Mouse (Mus musculus) midbrain, embryonic 11.5 days (tissue): Measurements from ENCODE around the gene Yrdc. TPM values are rescaled to one million over a fixed set of nuclear protein-coding genes. Genes with fewer than 3 reads are reported as not detected.

Experiments used
- ATAC-seq: fragments of 200-750 bp; cut with Nextera tagmentation; 2 replicates; pipeline ENCODE4 v1.8.0; 2017; ENCODE audit warnings: moderate TSS enrichment, moderate library complexity; ENCODE audit not compliant: low FRiP score
- DNase-seq: peaks from one replicate; pipeline ENCODE4 v3.0.0; 2015; ENCODE audit warnings: low spot score; ENCODE audit errors: missing footprints
- H3K27ac ChIP-seq: fragments of 300-500 bp; sonication (generic); 2 replicates; pipeline ENCODE4 v1.5.1; 2014; ENCODE audit warnings: low read depth, low read length
- H3K27me3 ChIP-seq: fragments of 300-500 bp; sonication (generic); 2 replicates; pipeline ENCODE4 v1.6.1; 2014; ENCODE audit warnings: mild to moderate bottlenecking, low read length, moderate library complexity, mixed read lengths; ENCODE audit not compliant: control insufficient read depth, insufficient read depth
- H3K36me3 ChIP-seq: fragments of 300-500 bp; sonication (generic); 2 replicates; pipeline ENCODE4 v1.6.1; 2014; ENCODE audit warnings: mild to moderate bottlenecking, low read length, moderate library complexity, mixed read lengths; ENCODE audit not compliant: control insufficient read depth, insufficient read depth
- H3K4me1 ChIP-seq: fragments of 300-500 bp; sonication (generic); 2 replicates; pipeline ENCODE4 v1.6.1; 2014; ENCODE audit warnings: low read length; ENCODE audit not compliant: control insufficient read depth, insufficient read depth
- H3K4me2 ChIP-seq: fragments of 300-500 bp; sonication (generic); 2 replicates; pipeline ENCODE4 v1.6.1; 2014; ENCODE audit warnings: mild to moderate bottlenecking, moderate library complexity
- H3K4me3 ChIP-seq: fragments of 300-500 bp; sonication (generic); 2 replicates; pipeline ENCODE4 v1.5.1; 2014; ENCODE audit warnings: low read depth, low read length
- H3K9ac ChIP-seq: fragments of 300-500 bp; sonication (generic); 2 replicates; pipeline ENCODE4 v1.6.1; 2014; ENCODE audit warnings: low read length
- H3K9me3 ChIP-seq: fragments of 300-500 bp; sonication (generic); 2 replicates; pipeline ENCODE4 v1.6.1; 2016; ENCODE audit warnings: low read length; ENCODE audit not compliant: control insufficient read depth
- WGBS: fragments of 180-500 bp; shearing (Covaris S2); extraction: QIAGEN DNeasy Blood & Tissue Kit; methylation state at CpG from one replicate; pipeline ENCODE4 v1.1.7; 2014; 5-methylcytosine and 5-hydroxymethylcytosine counted together
- polyA plus RNA-seq: library from polyadenylated mRNA; unstranded; fragments of >200 nt; fragmentation: Nextera tagmentation; extraction: Ambion mirVana; gene quantifications from 2 replicates; pipeline ENCODE4 v1.2.1, GENCODE M21; 2014

Gene Yrdc
- polyA plus RNA-seq, 1 experiment from 2014 or later, result 47.9 TPM

GRCm38 (mm10) chr4:124894508-124895428, 44.3 kb downstream of the Yrdc start:
- peak overlapping the region; percentile 48 for H3K4me3 ChIP-seq
- WGBS, result 1% methylated on average over 83 of the region's 83 CpGs
- ATAC-seq (peak; percentile 65), DNase-seq (peak; percentile 92)
- H3K4me2 ChIP-seq, result peak overlapping the region; percentile 79
- H3K4me1 ChIP-seq, result peaks cover 35% of the 10 kb centered on the region
- H3K36me3 ChIP-seq, result no peaks in the 10 kb centered on the region
- H3K27ac ChIP-seq, result no peak overlapping the region
- no peaks in the 10 kb centered on the region for H3K9me3 ChIP-seq
- peak overlapping the region; percentile 55 for H3K9ac ChIP-seq
- H3K27me3 ChIP-seq, result peaks cover 31% of the 10 kb centered on the region

GRCm38 (mm10) chr4:124898428-124898827, 47.9 kb downstream of the Yrdc start:
- peak overlapping the region; percentile 72 for H3K27ac ChIP-seq
- no peaks in the 10 kb centered on the region for H3K9me3 ChIP-seq
- no peak overlapping the region for H3K9ac ChIP-seq

GRCm38 (mm10) chr4:124899906-124900305, 49.4 kb downstream of the Yrdc start:
- Histone ChIP-seq H3K4me1 (peaks cover 37% of the 10 kb centered on the region), H3K4me2 (no peak overlapping the region), H3K9me3 (no peaks in the 10 kb centered on the region), H3K27me3 (peaks cover 12% of the 10 kb centered on the region), H3K27ac (no peak overlapping the region), H3K4me3 (no peak overlapping the region), H3K36me3 (no peaks in the 10 kb centered on the region), H3K9ac (no peak overlapping the region)
- 50% methylated on average over 5 of the region's 5 CpGs for WGBS
- DNase-seq, result no peak
- ATAC-seq, result no peak

More at GRCm38 (mm10) chr4:124898428-124898827, 47.9 kb downstream of the Yrdc start:
- H3K4me1 ChIP-seq, result peaks cover 48% of the 10 kb centered on the region
- peak; percentile 49; the same call in 1 of the 2 replicates for ATAC-seq
- DNase-seq, result no peak
- peaks cover 24% of the 10 kb centered on the region for H3K27me3 ChIP-seq
- H3K4me2 ChIP-seq, result no peak overlapping the region
- no peaks in the 10 kb centered on the region for H3K36me3 ChIP-seq
- H3K4me3 ChIP-seq, result no peak overlapping the region
- WGBS, result 12% methylated on average over 10 of the region's 10 CpGs

Other genes starting within 250 kb of the Yrdc start
- gene 3100002H09Rik, start 239.9 kb upstream of the Yrdc start, polyA plus RNA-seq, result 0.16 TPM in 1 of 2 replicates, not detected in the other
- 19.2 and 20.5 TPM in 2 replicates for gene Pou3f1, start 193.9 kb upstream of the Yrdc start, polyA plus RNA-seq
- 66.2 and 75.4 TPM in 2 replicates for gene Utp11, start 157.1 kb upstream of the Yrdc start, polyA plus RNA-seq
- gene Fhl3, start 150.0 kb upstream of the Yrdc start, polyA plus RNA-seq, result 3.9 and 4.5 TPM in 2 replicates
- gene Sf3a3, start 135.9 kb upstream of the Yrdc start, polyA plus RNA-seq, result 221 and 236 TPM in 2 replicates
- gene Inpp5b, start 108.8 kb upstream of the Yrdc start, polyA plus RNA-seq, result 24.6 and 28.2 TPM in 2 replicates
- gene Mtf1, start 48.6 kb upstream of the Yrdc start, polyA plus RNA-seq, result 12.9 and 16.7 TPM in 2 replicates
- gene 1110065P20Rik, start 517 bp downstream of the Yrdc start, polyA plus RNA-seq, result 52.7 and 60.0 TPM in 2 replicates
- 10.2 and 11.5 TPM in 2 replicates for gene Maneal, start 11.5 kb downstream of the Yrdc start, polyA plus RNA-seq
- 4.6 and 4.7 TPM in 2 replicates for gene Epha10, start 30.2 kb downstream of the Yrdc start, polyA plus RNA-seq
- gene 9930104L06Rik, start 86.4 kb downstream of the Yrdc start, polyA plus RNA-seq, result 3.8 and 4.3 TPM in 2 replicates
- gene Cdca8, start 88.6 kb downstream of the Yrdc start, polyA plus RNA-seq, result 244 and 248 TPM in 2 replicates
- gene Rspo1, start 135.8 kb downstream of the Yrdc start, polyA plus RNA-seq, result 9.0 and 11.9 TPM in 2 replicates
- 88.7 and 101 TPM in 2 replicates for gene Gnl2, start 165.9 kb downstream of the Yrdc start, polyA plus RNA-seq
- gene Dnali1, start 215.0 kb downstream of the Yrdc start, polyA plus RNA-seq, result 0.23 and 0.42 TPM in 2 replicates
- gene Snip1, start 216.0 kb downstream of the Yrdc start, polyA plus RNA-seq, result 38.0 and 41.0 TPM in 2 replicates
- 126 and 128 TPM in 2 replicates for gene Meaf6, start 234.5 kb downstream of the Yrdc start, polyA plus RNA-seq